Mouse (Mus musculus) retina, postnatal 7 days (tissue): ENCODE data around the gene Med1.
A peak's percentile ranks its signal among the peaks of the same experiment; 100 is the strongest.

Source experiments
- DNase-seq: peaks from one replicate; pipeline ENCODE4 v3.0.0-alpha.2; 2012; ENCODE audit warnings: low read depth, low spot score

The Med1 gene

GRCm38 (mm10) chr11:98149304-98149750 is 43.8 kb downstream of the Med1 start:
- peak; percentile 84 for DNase-seq

- peak; percentile 52 for DNase-seq
Observed at GRCm38 (mm10) chr11:98148551-98149301, 44.4 kb downstream of the Med1 start.

- no peak for DNase-seq
Observed at GRCm38 (mm10) chr11:98145856-98146255, 47.2 kb downstream of the Med1 start.

- DNase-seq = no peak
Observed at GRCm38 (mm10) chr11:98142545-98142944, 50.5 kb downstream of the Med1 start.

- DNase-seq = no peak
Observed at GRCm38 (mm10) chr11:98138894-98139293, 54.2 kb downstream of the Med1 start.

- DNase-seq = no peak
Observed at GRCm38 (mm10) chr11:98137836-98138235, 55.3 kb downstream of the Med1 start.

- DNase-seq = no peak
Observed at GRCm38 (mm10) chr11:98134951-98135350, 58.1 kb downstream of the Med1 start.

- DNase-seq = no peak
Observed at GRCm38 (mm10) chr11:98123424-98123823, 69.7 kb downstream of the Med1 start.

GRCm38 (mm10) chr11:98114363-98114762 is 78.7 kb downstream of the Med1 start:
- DNase-seq = no peak

GRCm38 (mm10) chr11:98113504-98113903 is 79.6 kb downstream of the Med1 start:
- DNase-seq = no peak

- no peak for DNase-seq
Observed at GRCm38 (mm10) chr11:98109706-98110105, 83.4 kb downstream of the Med1 start.
